Mouse (Mus musculus): ENCODE measurements around the gene Abca15. TPM values are rescaled to one million over a fixed set of nuclear protein-coding genes. Genes with fewer than 3 reads are reported as not detected.

The Abca15 gene
- not detected for polyA plus RNA-seq (2017; shearing (Covaris generic))

GRCm38 (mm10) chr7:120328087-120328793 is at the start of gene Abca15:
Gene Abca15, plus strand, starts transcription at chr7:120328670.

GRCm38 (mm10) chr7:120409447-120409846 is 81.0 kb downstream of the Abca15 start, which contains the start of gene Abca16:
Gene Abca16, plus strand, starts transcription at chr7:120409647.

Other genes starting within 250 kb of the Abca15 start
- gene Dnah3, start 233.4 kb upstream of the Abca15 start, polyA plus RNA-seq (2017; shearing (Covaris generic)), result not detected
- gene Tmem159, start 226.3 kb upstream of the Abca15 start, polyA plus RNA-seq (2017; shearing (Covaris generic)), result 5.0 TPM
- not detected for gene Zp2, start 183.4 kb upstream of the Abca15 start, polyA plus RNA-seq (2017; shearing (Covaris generic))
- gene Anks4b, start 154.8 kb upstream of the Abca15 start, polyA plus RNA-seq (2017; shearing (Covaris generic)), result not detected
- not detected for gene Crym, start 126.6 kb upstream of the Abca15 start, polyA plus RNA-seq (2017; shearing (Covaris generic))
- not detected for gene Abca14, start 124.7 kb upstream of the Abca15 start, polyA plus RNA-seq (2017; shearing (Covaris generic))
- not detected for gene Abca16, start 81.0 kb downstream of the Abca15 start, polyA plus RNA-seq (2017; shearing (Covaris generic))